Mouse (Mus musculus) gastrocnemius, postnatal 36 days (tissue): ENCODE measurements at regions not wholly inside any gene's neighbourhood (a gene's known extent, or its start where the extent isn't known, plus 50 kb on each side); places are given as distances from the start of the nearest gene placed in this dataset.

Experiments used
- DNase-seq, 2 experiments: peaks; one replicate each; pipeline ENCODE4 v3.0.0; 2022
- intact Hi-C: fragments of 180-260 bp; cut with DNase I; formaldehyde crosslinking; loops from one replicate; pipeline ENCODE4 v1.15.1; 2025

GRCm38 (mm10) chr4:10770026-10770643 is 104.2 kb upstream of the 2610301B20Rik start:
- DNase-seq = no peak
- intact Hi-C loops = no loop called here

GRCm38 (mm10) chr4:10774557-10775215 is 99.6 kb upstream of the 2610301B20Rik start:
- intact Hi-C loops = no loop called here
- peak in 1 of 2 experiments; percentile 17 for DNase-seq

GRCm38 (mm10) chr4:10786701-10787100 is 87.6 kb upstream of the 2610301B20Rik start:
- intact Hi-C loops = no loop called here
- DNase-seq = no peak

- intact Hi-C loops = no loop called here
- no peak for DNase-seq
These were observed 86.0 kb upstream of the 2610301B20Rik start for GRCm38 (mm10) chr4:10788306-10788705.

- peak in 1 of 2 experiments; percentile 12 for DNase-seq
- intact Hi-C loops = no loop called here
These were observed 85.2 kb upstream of the 2610301B20Rik start for GRCm38 (mm10) chr4:10789141-10789540.

- no peak for DNase-seq
- intact Hi-C loops = no loop called here
These were observed 81.7 kb upstream of the 2610301B20Rik start for GRCm38 (mm10) chr4:10792628-10793027.

- intact Hi-C loops = no loop called here
- no peak for DNase-seq
These were observed 79.8 kb upstream of the 2610301B20Rik start for GRCm38 (mm10) chr4:10794471-10794870.

- intact Hi-C loops = no loop called here
- DNase-seq = no peak
These were observed 73.3 kb upstream of the 2610301B20Rik start for GRCm38 (mm10) chr4:10800780-10801553.

GRCm38 (mm10) chr4:10804735-10805134 is 69.6 kb upstream of the 2610301B20Rik start:
- intact Hi-C loops = no loop called here
- no peak for DNase-seq

- DNase-seq = no peak
- intact Hi-C loops = no loop called here
These were observed 67.0 kb upstream of the 2610301B20Rik start for GRCm38 (mm10) chr4:10807260-10807659.

- intact Hi-C loops = no loop called here
- no peak for DNase-seq
These were observed 61.4 kb upstream of the 2610301B20Rik start for GRCm38 (mm10) chr4:10812931-10813330.
